Mouse (Mus musculus) liver, postnatal 0 days (tissue): ENCODE results near the gene Eepd1. TPM values are rescaled to one million over a fixed set of nuclear protein-coding genes. Genes with fewer than 3 reads are reported as not detected.

Experiments used
- ATAC-seq: fragments of 200-750 bp; cut with Nextera tagmentation; 2 replicates; pipeline ENCODE4 v1.8.0; 2017; ENCODE audit warnings: mild to moderate bottlenecking, moderate library complexity
- DNase-seq: peaks from one replicate; pipeline ENCODE4 v3.0.0-alpha.2; 2016
- H3K27ac ChIP-seq: fragments of 300-500 bp; sonication (generic); 2 replicates; pipeline ENCODE4 v1.5.1; 2014; ENCODE audit warnings: antibody characterized with exemption, moderate library complexity, mild to moderate bottlenecking, low read depth
- H3K27me3 ChIP-seq: fragments of 300-500 bp; sonication (generic); 2 replicates; pipeline ENCODE4 v1.6.1; 2014; ENCODE audit warnings: low read length, control low read depth, mixed read lengths; ENCODE audit not compliant: insufficient read depth
- H3K36me3 ChIP-seq: fragments of 300-500 bp; sonication (generic); replicated peaks from 2 replicates; pipeline ENCODE4 v1.6.1; 2014; ENCODE audit warnings: mild to moderate bottlenecking, control low read depth, low read length, moderate library complexity, mixed read lengths; ENCODE audit not compliant: insufficient read depth
- H3K4me1 ChIP-seq: fragments of 300-500 bp; sonication (generic); 2 replicates; pipeline ENCODE4 v1.6.1; 2014; ENCODE audit warnings: antibody characterized with exemption, mild to moderate bottlenecking, control low read depth; ENCODE audit not compliant: insufficient read depth
- H3K4me2 ChIP-seq: fragments of 300-500 bp; sonication (generic); 2 replicates; pipeline ENCODE4 v1.6.1; 2014; ENCODE audit warnings: low read depth, mild to moderate bottlenecking, low read length, moderate library complexity, mixed read lengths
- H3K4me3 ChIP-seq: fragments of 300-500 bp; sonication (generic); 2 replicates; pipeline ENCODE4 v1.5.1; 2014; ENCODE audit warnings: low read depth, low read length
- H3K9ac ChIP-seq: fragments of 300-500 bp; sonication (generic); replicated peaks from 2 replicates; pipeline ENCODE4 v1.6.1; 2014; ENCODE audit warnings: mild to moderate bottlenecking, moderate library complexity
- H3K9me3 ChIP-seq: fragments of 300-500 bp; sonication (generic); 2 replicates; pipeline ENCODE4 v1.6.1; 2016; ENCODE audit warnings: mild to moderate bottlenecking, control low read depth, low read length, mixed read lengths
- CTCF ChIP-seq: sonication (generic); IDR thresholded peaks from 2 replicates; pipeline ENCODE4 v1.5.1; 2016; ENCODE audit warnings: antibody characterized with exemption, low read depth
- EP300 ChIP-seq: IDR thresholded peaks from 2 replicates; pipeline ENCODE4 v1.6.1; 2016; ENCODE audit warnings: antibody characterized with exemption, low read depth, mild to moderate bottlenecking
- WGBS: fragments of 180-500 bp; shearing (Covaris S2); extraction: QIAGEN DNeasy Blood & Tissue Kit; methylation state at CpG from one replicate; pipeline ENCODE4 v1.1.7; 2014; ENCODE audit not compliant: insufficient replicate concordance; 5-methylcytosine and 5-hydroxymethylcytosine counted together
- polyA plus RNA-seq: library from polyadenylated mRNA; unstranded; fragments of >200 nt; fragmentation: Nextera tagmentation; extraction: Ambion mirVana; gene quantifications from 2 replicates; pipeline ENCODE4 v1.2.1, GENCODE M21; 2015

The Eepd1 gene
- polyA plus RNA-seq, 1 experiment from 2014 or later: 7.6 TPM

GRCm38 (mm10) chr9:25557378-25557777 lies 76.0 kb downstream of the Eepd1 start:
- ATAC-seq (no peak), DNase-seq (no peak)
- Histone ChIP-seq H3K27ac (no peak overlapping the region), H3K4me2 (no peak overlapping the region), H3K9ac (no peak overlapping the region), H3K27me3 (no peaks in the 10 kb centered on the region), H3K9me3 (no peaks in the 10 kb centered on the region), H3K36me3 (no peaks in the 10 kb centered on the region), H3K4me1 (peaks cover 4% of the 10 kb centered on the region; the same call in 1 of the 2 replicates), H3K4me3 (no peak overlapping the region)
- TF ChIP-seq EP300 (no peak), CTCF (no peak)
- 74% methylated on average over 2 of the region's 2 CpGs for WGBS

GRCm38 (mm10) chr9:25558834-25559233 lies 77.5 kb downstream of the Eepd1 start:
- Histone ChIP-seq H3K9ac (no peak overlapping the region), H3K4me3 (no peak overlapping the region), H3K27ac (no peak overlapping the region), H3K4me1 (no peaks in the 10 kb centered on the region), H3K36me3 (no peaks in the 10 kb centered on the region), H3K9me3 (no peaks in the 10 kb centered on the region), H3K27me3 (no peaks in the 10 kb centered on the region), H3K4me2 (no peak overlapping the region)
- ATAC-seq (no peak), DNase-seq (no peak)
- no peak for TF ChIP-seq CTCF
- no peak for TF ChIP-seq EP300
- 64% methylated on average over 3 of the region's 3 CpGs for WGBS

GRCm38 (mm10) chr9:25560016-25560758 lies 78.8 kb downstream of the Eepd1 start:
- WGBS: 75% methylated on average over 9 of the region's 9 CpGs
- ATAC-seq: no peak

GRCm38 (mm10) chr9:25561143-25561542 lies 79.8 kb downstream of the Eepd1 start:
- Histone ChIP-seq H3K27ac (no peak overlapping the region), H3K4me2 (no peak overlapping the region), H3K4me3 (no peak overlapping the region), H3K27me3 (no peaks in the 10 kb centered on the region), H3K4me1 (no peaks in the 10 kb centered on the region), H3K9me3 (no peaks in the 10 kb centered on the region), H3K36me3 (no peaks in the 10 kb centered on the region), H3K9ac (no peak overlapping the region)
- TF ChIP-seq EP300 (no peak), CTCF (no peak)
- DNase-seq: no peak
- 53% methylated on average over 1 of the region's 1 CpGs for WGBS
- ATAC-seq: no peak

More at GRCm38 (mm10) chr9:25560016-25560758, 78.8 kb downstream of the Eepd1 start:
- no peak for DNase-seq
- Histone ChIP-seq H3K4me3 (no peak overlapping the region), H3K9ac (no peak overlapping the region), H3K27me3 (no peaks in the 10 kb centered on the region), H3K9me3 (no peaks in the 10 kb centered on the region), H3K4me2 (no peak overlapping the region), H3K4me1 (no peaks in the 10 kb centered on the region), H3K36me3 (no peaks in the 10 kb centered on the region), H3K27ac (no peak overlapping the region)
- TF ChIP-seq CTCF (no peak), EP300 (no peak)

GRCm38 (mm10) chr9:25563806-25564205 lies 82.5 kb downstream of the Eepd1 start:
- DNase-seq: no peak
- TF ChIP-seq EP300: no peak
- no peak for TF ChIP-seq CTCF

GRCm38 (mm10) chr9:25567071-25567470 lies 85.7 kb downstream of the Eepd1 start:
- no peak overlapping the region for H3K27ac ChIP-seq
- no peak overlapping the region for H3K4me2 ChIP-seq
- no peak overlapping the region for H3K4me3 ChIP-seq
- WGBS: 64% methylated on average over 5 of the region's 5 CpGs
- TF ChIP-seq EP300: no peak
- TF ChIP-seq CTCF: no peak
- no peaks in the 10 kb centered on the region for H3K9me3 ChIP-seq
- no peaks in the 10 kb centered on the region for H3K27me3 ChIP-seq
- H3K9ac ChIP-seq: no peak overlapping the region
- H3K4me1 ChIP-seq: peaks cover 15% of the 10 kb centered on the region
- no peak for DNase-seq
- no peaks in the 10 kb centered on the region for H3K36me3 ChIP-seq
- ATAC-seq: no peak

More at GRCm38 (mm10) chr9:25563806-25564205, 82.5 kb downstream of the Eepd1 start:
- no peak overlapping the region for H3K27ac ChIP-seq
- no peak overlapping the region for H3K4me3 ChIP-seq
- no peak for ATAC-seq
- no peak overlapping the region for H3K9ac ChIP-seq
- no peaks in the 10 kb centered on the region for H3K9me3 ChIP-seq
- 76% methylated on average over 4 of the region's 4 CpGs for WGBS
- H3K4me2 ChIP-seq: no peak overlapping the region
- no peaks in the 10 kb centered on the region for H3K27me3 ChIP-seq
- no peaks in the 10 kb centered on the region for H3K36me3 ChIP-seq
- H3K4me1 ChIP-seq: no peaks in the 10 kb centered on the region; the same call in 1 of the 2 replicates
